Mouse (Mus musculus) CH12.LX (cell line): ENCODE data around the gene Gm45837. TPM values are rescaled to one million over a fixed set of nuclear protein-coding genes. Genes with fewer than 3 reads are reported as not detected.

Experiments used
- DNase-seq: peaks from one replicate; pipeline ENCODE4 v3.0.0-alpha.2; 2013; ENCODE audit errors: extremely low read depth
- H3K27ac ChIP-seq: 2 replicates; pipeline ENCODE4 v1.5.1; 2012; ENCODE audit warnings: low read depth, mild to moderate bottlenecking, control low read depth, moderate library complexity; ENCODE audit not compliant: insufficient read depth
- H3K27me3 ChIP-seq: replicated peaks from 2 replicates; pipeline ENCODE3; 2012; ENCODE audit warnings: inconsistent platforms
- H3K36me3 ChIP-seq, 2 experiments: replicated peaks in 1 of 2; 2 replicates each; pipeline versions ENCODE3 to v1.6.1; 2012; ENCODE audit warnings: inconsistent platforms in 1 of 2, low read length in 1 of 2, mild to moderate bottlenecking in 1 of 2, mixed read lengths in 1 of 2, moderate library complexity in 1 of 2; ENCODE audit not compliant: control insufficient read depth in 1 of 2, insufficient read depth in 1 of 2
- H3K4me1 ChIP-seq, 2 experiments: 2 replicates each; pipeline ENCODE4 v1.6.1; 2012; ENCODE audit warnings: inconsistent platforms in 1 of 2, moderate library complexity in 1 of 2; ENCODE audit not compliant: insufficient read depth in 2 of 2, control insufficient read depth in 1 of 2
- H3K4me2 ChIP-seq: 2 replicates; pipeline ENCODE4 v1.6.1; 2012; ENCODE audit warnings: low read depth, mild to moderate bottlenecking, control low read depth; ENCODE audit not compliant: poor library complexity, insufficient read depth, severe bottlenecking
- H3K4me3 ChIP-seq, 3 experiments: fragments of 150-350 bp in 1 of 3; sonication (generic) in 1 of 3; replicated peaks in 1 of 3; 2 replicates each; pipeline versions ENCODE3 to v1.5.1; 2011 to 2012; ENCODE audit warnings: low read depth in 2 of 3, low read length in 2 of 3, mild to moderate bottlenecking in 2 of 3, moderate library complexity in 2 of 3, control low read depth in 1 of 3, improper control_type of control experiment in 1 of 3, inconsistent platforms in 1 of 3, mixed read lengths in 1 of 3; ENCODE audit not compliant: poor library complexity in 1 of 3
- H3K79me2 ChIP-seq: replicated peaks from 2 replicates; pipeline ENCODE4 v1.6.1; 2012; ENCODE audit warnings: mild to moderate bottlenecking, moderate library complexity; ENCODE audit not compliant: control insufficient read depth, poor library complexity, insufficient read depth, severe bottlenecking; ENCODE audit errors: extremely low read depth
- H3K9ac ChIP-seq: 2 replicates; pipeline ENCODE4 v1.6.1; 2012; ENCODE audit warnings: low read depth, mild to moderate bottlenecking, control low read depth, moderate library complexity; ENCODE audit not compliant: insufficient read depth
- H3K9me3 ChIP-seq: replicated peaks from 2 replicates; pipeline ENCODE3; 2012; ENCODE audit warnings: low read length, inconsistent platforms, mixed read lengths
- CHD1 ChIP-seq: IDR thresholded peaks from 2 replicates; pipeline ENCODE4 v1.6.1; 2012; ENCODE audit warnings: low read depth, low read length, improper control_type of control experiment, inconsistent platforms
- CHD2 ChIP-seq: IDR thresholded peaks from 2 replicates; pipeline ENCODE4 v1.6.1; 2011; ENCODE audit warnings: low read length, improper control_type of control experiment
- CTCF ChIP-seq, 2 experiments: IDR thresholded peaks in 1 of 2; conservative IDR thresholded peaks in 1 of 2; 2 replicates each; pipeline ENCODE4 v1.5.1; 2011 to 2012; ENCODE audit warnings: low read depth in 2 of 2, low read length in 2 of 2, improper control_type of control experiment in 1 of 2, inconsistent platforms in 1 of 2, mild to moderate bottlenecking in 1 of 2, moderate library complexity in 1 of 2
- ELF1 ChIP-seq: IDR thresholded peaks from 2 replicates; pipeline ENCODE4 v1.6.1; 2014; ENCODE audit warnings: low read depth, mild to moderate bottlenecking, inconsistent platforms, low read length, improper control_type of control experiment
- EP300 ChIP-seq: IDR thresholded peaks from 2 replicates; pipeline ENCODE4 v1.6.1; 2011; ENCODE audit warnings: low read length, improper control_type of control experiment
- ETS1 ChIP-seq: conservative IDR thresholded peaks from 2 replicates; pipeline ENCODE4 v1.6.1; 2012; ENCODE audit warnings: low read depth, mild to moderate bottlenecking, inconsistent platforms, low read length, improper control_type of control experiment, moderate library complexity
- GABPA ChIP-seq: IDR thresholded peaks from 2 replicates; pipeline ENCODE4 v1.6.1; 2012; ENCODE audit warnings: low read depth, low read length, improper control_type of control experiment, inconsistent platforms; ENCODE audit not compliant: insufficient replicate concordance
- HCFC1 ChIP-seq: IDR thresholded peaks from 2 replicates; pipeline ENCODE4 v1.6.1; 2012; ENCODE audit warnings: low read depth, mild to moderate bottlenecking, inconsistent platforms, low read length, improper control_type of control experiment
- IRF4 ChIP-seq: IDR thresholded peaks from 2 replicates; pipeline ENCODE4 v1.6.1; 2014; ENCODE audit warnings: low read depth, mild to moderate bottlenecking, inconsistent platforms, low read length, improper control_type of control experiment
- JUND ChIP-seq: conservative IDR thresholded peaks from 2 replicates; pipeline ENCODE4 v1.6.1; 2011; ENCODE audit warnings: low read depth, low read length, improper control_type of control experiment
- KAT2A ChIP-seq: IDR thresholded peaks from 2 replicates; pipeline ENCODE4 v1.6.1; 2012; ENCODE audit warnings: low read length, improper control_type of control experiment, inconsistent platforms; ENCODE audit not compliant: insufficient replicate concordance
- MAX ChIP-seq: IDR thresholded peaks from 2 replicates; pipeline ENCODE4 v1.6.1; 2011; ENCODE audit warnings: low read length, improper control_type of control experiment
- MAZ ChIP-seq: IDR thresholded peaks from 2 replicates; pipeline ENCODE4 v1.6.1; 2012; ENCODE audit warnings: low read depth, mild to moderate bottlenecking, inconsistent platforms, low read length, improper control_type of control experiment, moderate library complexity
- MYC ChIP-seq: IDR thresholded peaks from 2 replicates; pipeline ENCODE4 v1.6.1; 2011; ENCODE audit warnings: low read depth, mild to moderate bottlenecking, improper control_type of control experiment, low read length
- NELFE ChIP-seq: IDR thresholded peaks from 2 replicates; pipeline ENCODE4 v1.6.1; 2011; ENCODE audit warnings: low read depth, low read length, improper control_type of control experiment
- POLR2A ChIP-seq: IDR thresholded peaks from 2 replicates; pipeline ENCODE4 v1.6.1; 2011; ENCODE audit warnings: low read depth, mild to moderate bottlenecking, improper control_type of control experiment, low read length
- RAD21 ChIP-seq: IDR thresholded peaks from 2 replicates; pipeline ENCODE4 v1.6.1; 2011; ENCODE audit warnings: low read depth, mild to moderate bottlenecking, low read length, improper control_type of control experiment, moderate library complexity
- SIN3A ChIP-seq: IDR thresholded peaks from 2 replicates; pipeline ENCODE4 v1.6.1; 2012; ENCODE audit warnings: low read length, improper control_type of control experiment, inconsistent platforms
- SMC3 ChIP-seq: IDR thresholded peaks from 2 replicates; pipeline ENCODE4 v1.6.1; 2011; ENCODE audit warnings: low read depth, low read length, improper control_type of control experiment
- TCF12 ChIP-seq: IDR thresholded peaks from 2 replicates; pipeline ENCODE4 v1.6.1; 2014; ENCODE audit warnings: low read depth, mild to moderate bottlenecking, inconsistent platforms, low read length, improper control_type of control experiment
- UBTF ChIP-seq: IDR thresholded peaks from 2 replicates; pipeline ENCODE4 v1.6.1; 2012; ENCODE audit warnings: low read depth, mild to moderate bottlenecking, inconsistent platforms, low read length, improper control_type of control experiment, moderate library complexity
- USF1 ChIP-seq: IDR thresholded peaks from 2 replicates; pipeline ENCODE4 v1.6.1; 2014; ENCODE audit warnings: low read depth, mild to moderate bottlenecking, inconsistent platforms, low read length, improper control_type of control experiment
- USF2 ChIP-seq: conservative IDR thresholded peaks from 2 replicates; pipeline ENCODE4 v1.6.1; 2011; ENCODE audit warnings: low read depth, low read length, improper control_type of control experiment
- ZKSCAN1 ChIP-seq: IDR thresholded peaks from 2 replicates; pipeline ENCODE4 v1.6.1; 2012; ENCODE audit warnings: low read depth, inconsistent platforms, low read length, improper control_type of control experiment, borderline replicate concordance
- ZNF384 ChIP-seq: IDR thresholded peaks from 2 replicates; pipeline ENCODE4 v1.6.1; 2012; ENCODE audit warnings: low read depth, low read length, improper control_type of control experiment, inconsistent platforms
- dilution Hi-C: fragments of 300-500 bp; cut with MboI; formaldehyde crosslinking; loops from 2 replicates; pipeline ENCODE4 v1.14.3; 2020; ENCODE audit warnings: low sequenced_read_pairs; ENCODE audit not compliant: extremely low pct_unique_long_range_greater_than_20kb, extremely low pct_ligation_motif_present
- in situ Hi-C: fragments of 300-500 bp; cut with MboI; formaldehyde crosslinking; loops from 3 replicates; pipeline ENCODE4 v1.14.3; 2019; ENCODE audit warnings: low sequenced_read_pairs, low pct_ligation_motif_present, low pct_unique_long_range_greater_than_20kb, mixed read lengths
- polyA plus RNA-seq: library from polyadenylated mRNA; unstranded; fragments of >175 nt; gene quantifications from 2 replicates; pipeline ENCODE4 v1.2.1, GENCODE M21; 2012; ENCODE audit warnings: low read depth; ENCODE audit not compliant: insufficient read length
- total RNA-seq, 2 experiments: library from RNA; depleted of rRNA; stranded (reverse); fragments of 300-350 nt in 1 of 2; fragments of >200 nt in 1 of 2; gene quantifications; 2 replicates each; pipeline ENCODE4 v1.2.3; 2012 to 2014

The Gm45837 gene
- total and polyA plus RNA-seq, 3 experiments: 0.04 to 0.84 TPM; not detected in 1

DNA sequence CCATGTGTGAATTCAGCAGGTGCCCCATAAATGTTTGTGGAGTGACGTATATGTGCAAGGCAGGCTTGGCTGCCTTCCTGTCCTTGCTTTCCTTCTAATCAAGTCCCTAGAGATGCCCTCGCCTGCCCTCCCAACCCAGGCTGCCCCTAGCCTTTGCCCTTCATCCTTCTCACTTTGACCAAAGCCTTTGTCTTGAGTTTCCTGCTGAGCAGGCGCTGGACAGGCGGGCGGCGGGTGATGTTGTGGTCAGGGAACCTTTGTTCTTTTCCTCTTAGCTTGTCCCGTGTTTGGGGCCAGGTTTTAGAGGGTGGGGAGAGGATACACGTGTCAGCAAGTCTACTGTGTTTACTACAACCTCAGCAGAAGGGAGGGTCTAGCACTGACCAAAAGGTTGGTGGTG, 43.0 kb downstream of the Gm45837 start:
- dilution Hi-C loops: no loop called here
- peaks cover 2 to 47% of the 10 kb centered on the region in 2 experiments; a peak in 3 of 4 replicates for H3K4me1 ChIP-seq
- TF ChIP-seq NELFE (no peak), ZNF384 (no peak), EP300 (no peak)
- H3K79me2 ChIP-seq: no peaks in the 10 kb centered on the region
- H3K4me3 ChIP-seq: no peak overlapping the region
- no peak overlapping the region for H3K9ac ChIP-seq
- no peak overlapping the region for H3K4me2 ChIP-seq
- in situ Hi-C loops: no loop called here
- no peak for DNase-seq
- H3K27me3 ChIP-seq: peaks cover 84% of the 10 kb centered on the region
- no peaks in the 10 kb centered on the region for H3K36me3 ChIP-seq
- H3K9me3 ChIP-seq: no peaks in the 10 kb centered on the region
- no peak overlapping the region for H3K27ac ChIP-seq

DNA sequence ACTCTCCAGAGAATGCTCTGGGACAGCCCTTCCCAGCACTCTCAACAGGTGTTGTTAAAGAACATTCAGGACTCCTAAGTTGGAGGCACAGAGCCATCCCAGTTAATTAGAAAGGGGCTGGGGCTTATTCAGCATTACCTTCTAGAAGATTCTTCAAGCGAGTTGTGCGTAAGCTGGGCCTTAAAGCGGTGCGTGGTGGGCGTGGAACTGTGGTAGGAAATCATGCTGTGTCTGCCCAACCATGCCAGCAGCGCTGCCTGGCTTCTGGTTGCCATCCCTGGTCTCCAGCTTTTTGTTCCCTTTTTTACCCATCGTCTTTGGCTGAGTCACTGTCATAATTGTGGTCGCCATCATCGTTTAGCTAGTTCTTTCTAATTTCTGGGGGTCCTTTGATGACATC, 43.8 kb downstream of the Gm45837 start:
- H3K9ac ChIP-seq: no peak overlapping the region
- no peaks in the 10 kb centered on the region for H3K36me3 ChIP-seq
- no peak for DNase-seq
- H3K4me1 ChIP-seq: peaks cover 2 to 54% of the 10 kb centered on the region in 2 experiments; a peak in 3 of 4 replicates
- H3K9me3 ChIP-seq: no peaks in the 10 kb centered on the region
- H3K4me2 ChIP-seq: no peak overlapping the region
- H3K4me3 ChIP-seq: no peak overlapping the region
- dilution Hi-C loops (no loop called here), in situ Hi-C loops (no loop called here)
- no peak overlapping the region for H3K27ac ChIP-seq
- no peaks in the 10 kb centered on the region for H3K79me2 ChIP-seq
- H3K27me3 ChIP-seq: peaks cover 88% of the 10 kb centered on the region
- TF ChIP-seq ETS1 (no peak), TCF12 (no peak), KAT2A (no peak), RAD21 (no peak), MAX (no peak), SIN3A (no peak), IRF4 (no peak), UBTF (no peak), ELF1 (no peak), MAZ (no peak), GABPA (no peak), MYC (no peak)

DNA sequence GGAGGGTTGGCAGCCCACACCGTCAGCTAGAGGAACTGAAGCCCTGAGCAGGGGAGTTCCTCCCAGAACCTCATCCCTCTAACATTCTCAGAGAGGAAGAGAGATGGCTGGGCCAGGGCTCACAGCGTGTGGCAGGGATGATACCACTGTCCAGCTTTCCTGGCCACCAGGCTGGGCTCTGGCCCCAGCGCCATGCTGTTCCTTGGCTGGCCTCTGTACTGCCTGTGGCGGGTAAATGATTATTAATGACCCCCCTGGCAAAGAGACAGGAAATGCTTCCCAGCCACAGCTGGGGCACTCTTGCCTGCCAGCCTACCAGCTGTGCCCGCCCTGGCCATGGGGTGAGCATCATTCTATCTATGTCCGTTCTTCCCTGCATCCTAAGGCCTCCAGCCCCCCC, 44.5 kb downstream of the Gm45837 start:
- TF ChIP-seq MAX: no peak
- TF ChIP-seq GABPA: no peak
- no peak for TF ChIP-seq MYC
- TF ChIP-seq MAZ: no peak
- TF ChIP-seq POLR2A: no peak
- no peak for TF ChIP-seq SMC3
- TF ChIP-seq ZKSCAN1: no peak
- no peak for TF ChIP-seq CTCF (conservative IDR thresholded peaks at IDR 0.05 in 1 of 2, IDR thresholded peaks at IDR 0.05 in 1 of 2; ENCODE audit: low read depth in 2 of 2, low read length in 2 of 2)
- TF ChIP-seq EP300: no peak
- no peak for TF ChIP-seq HCFC1
- TF ChIP-seq ETS1: no peak
- no peak for TF ChIP-seq JUND
- no peak for TF ChIP-seq USF2
- TF ChIP-seq CHD2: no peak
- no peak for TF ChIP-seq TCF12
- no peak for TF ChIP-seq CHD1
- TF ChIP-seq IRF4: no peak
- no peak for TF ChIP-seq USF1
- no peak for TF ChIP-seq NELFE
- in situ Hi-C loops (loop anchor here (5.0 kb wide), 1 partner anchor 47 kb away; no protein-coding TSS in a partner anchor), dilution Hi-C loops (no loop called here)
- Histone ChIP-seq H3K4me2 (no peak overlapping the region), H3K9me3 (no peaks in the 10 kb centered on the region), H3K27ac (no peak overlapping the region), H3K9ac (no peak overlapping the region), H3K79me2 (no peaks in the 10 kb centered on the region), H3K36me3 (no peaks in the 10 kb centered on the region), H3K27me3 (peaks cover 88% of the 10 kb centered on the region), H3K4me3 (no peak overlapping the region), H3K4me1 (peaks cover 2 to 61% of the 10 kb centered on the region in 2 experiments; a peak in 3 of 4 replicates)
- DNase-seq: no peak
